Mouse (Mus musculus) ES-Bruce4 (cell line): ENCODE results near the gene Mgat1.

ENCODE experiments used
- CTCF ChIP-seq: IDR thresholded peaks from one replicate; pipeline ENCODE4 v1.8.1; 2011; ENCODE audit warnings: low read depth, low read length
- POLR2A ChIP-seq: IDR thresholded peaks from one replicate; pipeline ENCODE4 v1.8.1; 2011; ENCODE audit warnings: low read length; ENCODE audit not compliant: insufficient read depth

GRCm38 (mm10) chr11:49224455-49224854, 19.5 kb upstream of the Mgat1 start:
- TF ChIP-seq POLR2A (no peak), CTCF (no peak)
